Mouse (Mus musculus): ENCODE measurements around the gene Dmxl2. TPM values are rescaled to one million over a fixed set of nuclear protein-coding genes. Genes with fewer than 3 reads are reported as not detected.
A peak's percentile ranks its signal among the peaks of the same experiment; 100 is the strongest.

The Dmxl2 gene
- 100 to 1,000 TPM; 168 to 174 TPM for total RNA-seq (2021)

- peak; percentile 95 for DNase-seq
- intact Hi-C loops (cut with DNase I), result no loop called here
These were observed at the start of gene Dmxl2 for GRCm38 (mm10) chr9:54501453-54502110. Dmxl2 (minus strand) TSS chr9:54501626.

- DNase-seq, result no peak
- intact Hi-C loops (cut with DNase I), result no loop called here
These were observed 48.0 kb upstream of the Dmxl2 start for GRCm38 (mm10) chr9:54549433-54549832.

GRCm38 (mm10) chr9:54547536-54547935 is 46.1 kb upstream of the Dmxl2 start:
- DNase-seq, result peak; percentile 76
- intact Hi-C loops (cut with DNase I), result no loop called here

DNA sequence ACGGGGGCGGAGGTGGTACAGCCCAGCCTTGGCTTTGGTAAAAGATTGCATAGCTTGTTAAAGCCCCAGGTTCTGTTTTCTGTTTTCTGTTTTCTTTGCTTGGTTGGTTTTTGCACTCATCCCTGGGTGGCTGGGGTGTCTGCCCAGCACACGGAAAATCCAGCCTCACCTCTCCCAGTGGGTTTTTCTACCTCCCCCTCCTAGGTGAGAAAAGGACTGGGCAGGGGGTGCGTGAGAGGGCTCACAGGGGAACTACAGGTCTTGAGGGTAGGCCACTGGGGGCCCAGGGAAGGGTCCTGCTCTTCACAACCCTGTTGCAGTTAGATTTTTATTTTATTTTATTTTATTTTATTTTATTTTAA is 43.5 kb upstream of the Dmxl2 start:
- no peak for DNase-seq
- intact Hi-C loops (cut with DNase I), result no loop called here

GRCm38 (mm10) chr9:54544212-54544953 is 43.0 kb upstream of the Dmxl2 start:
- DNase-seq, result no peak
- intact Hi-C loops (cut with DNase I), result no loop called here

GRCm38 (mm10) chr9:54540801-54541200 is 39.4 kb upstream of the Dmxl2 start:
- DNase-seq, result no peak
- intact Hi-C loops (cut with DNase I), result no loop called here

GRCm38 (mm10) chr9:54538684-54539083 is 37.3 kb upstream of the Dmxl2 start, which contains the start of gene Sh2d7:
Sh2d7 (plus strand) TSS chr9:54538984.
- no peak for DNase-seq
- intact Hi-C loops (cut with DNase I), result no loop called here

DNA sequence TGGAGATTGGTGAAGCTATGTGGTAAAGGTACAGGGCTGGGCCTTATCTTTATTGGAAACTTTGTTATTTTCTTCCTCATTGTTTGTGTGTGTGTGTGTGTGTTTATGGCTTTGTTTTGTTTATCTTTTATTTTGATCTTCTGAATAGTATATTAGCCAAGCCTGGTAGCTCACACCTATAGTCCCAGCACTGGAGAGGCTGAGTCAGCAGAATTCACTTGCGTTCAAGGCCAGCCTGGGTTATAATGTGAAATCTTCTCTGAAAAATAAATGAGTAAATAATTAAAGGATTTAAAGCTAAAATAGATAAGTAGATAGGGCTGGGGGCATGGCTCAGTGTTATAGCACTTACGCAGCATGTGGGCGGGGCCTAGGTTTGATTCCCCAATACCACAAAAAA is 36.8 kb upstream of the Dmxl2 start:
- intact Hi-C loops (cut with DNase I), result no loop called here
- no peak for DNase-seq

GRCm38 (mm10) chr9:54537480-54537879 is 36.1 kb upstream of the Dmxl2 start:
- intact Hi-C loops (cut with DNase I), result no loop called here
- no peak for DNase-seq

- DNase-seq, result peak; percentile 40
- intact Hi-C loops (cut with DNase I), result no loop called here
These were observed 35.6 kb upstream of the Dmxl2 start for GRCm38 (mm10) chr9:54537030-54537429.

- intact Hi-C loops (cut with DNase I), result no loop called here
- DNase-seq, result peak; percentile 69
These were observed 34.8 kb upstream of the Dmxl2 start for GRCm38 (mm10) chr9:54536236-54536635.

- DNase-seq, result peak; percentile 96
- intact Hi-C loops (cut with DNase I), result no loop called here
These were observed 32.5 kb upstream of the Dmxl2 start for GRCm38 (mm10) chr9:54533975-54534374.

DNA sequence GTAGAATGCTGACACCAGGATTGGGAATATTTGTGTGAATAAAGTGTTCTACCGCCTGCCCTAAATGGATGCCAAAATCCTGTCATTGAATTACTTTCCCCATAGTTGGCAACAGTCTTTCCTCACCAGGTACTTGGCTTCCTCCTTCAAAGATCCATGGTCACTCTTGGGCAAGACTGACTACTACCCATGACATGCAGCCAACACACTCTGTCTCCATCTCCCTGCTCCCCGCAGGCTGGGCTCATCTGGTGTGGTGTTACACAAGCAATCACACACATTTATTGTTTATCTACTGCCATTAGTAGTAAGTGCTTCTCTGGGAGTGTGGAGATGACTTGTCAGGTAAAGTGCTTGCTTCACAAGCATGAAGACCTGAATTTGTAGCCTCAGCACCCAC is 31.5 kb upstream of the Dmxl2 start:
- DNase-seq, result peak; percentile 49
- intact Hi-C loops (cut with DNase I), result no loop called here

GRCm38 (mm10) chr9:54531421-54531820 is 30.0 kb upstream of the Dmxl2 start:
- DNase-seq, result no peak
- intact Hi-C loops (cut with DNase I), result no loop called here

DNA sequence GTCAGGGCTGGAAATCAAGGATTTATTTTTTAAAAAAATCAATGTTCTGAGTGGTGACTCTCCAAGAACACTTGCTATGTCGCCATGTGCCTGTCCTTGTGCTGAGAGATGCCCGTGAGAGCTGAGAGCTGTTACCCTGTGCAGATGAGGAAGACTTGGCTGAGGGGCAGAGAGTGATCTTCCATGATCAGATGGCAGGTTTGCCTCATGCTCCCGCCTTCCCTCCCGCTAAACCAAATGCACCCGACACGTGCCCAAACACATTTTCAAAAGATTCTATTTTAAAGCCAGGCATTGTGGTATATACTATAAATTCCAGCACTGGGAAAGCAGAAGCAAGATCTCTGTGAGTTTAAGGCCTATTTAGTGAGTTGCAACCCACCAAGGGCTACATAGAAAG is 29.4 kb upstream of the Dmxl2 start:
- intact Hi-C loops (cut with DNase I), result no loop called here
- no peak for DNase-seq

DNA sequence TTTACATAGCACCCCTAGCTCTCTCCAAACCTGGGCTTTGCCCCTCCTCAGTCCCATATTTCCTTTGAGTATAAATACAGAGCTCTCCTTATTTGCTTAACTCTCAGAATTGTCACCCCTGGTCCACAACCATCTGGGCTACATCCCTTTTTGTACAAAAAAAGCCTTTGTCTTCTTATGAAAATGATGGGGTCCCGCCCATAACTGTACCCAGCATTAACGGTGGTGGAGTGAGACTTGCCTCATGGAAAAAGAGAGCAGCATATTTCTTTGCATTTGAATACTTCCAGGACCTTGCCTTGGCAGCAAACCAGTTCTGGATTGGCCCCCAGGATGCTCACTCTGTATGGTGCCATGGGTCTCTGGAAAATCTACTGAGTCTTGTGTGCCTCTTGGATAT is 28.5 kb upstream of the Dmxl2 start:
- intact Hi-C loops (cut with DNase I), result no loop called here
- no peak for DNase-seq

DNA sequence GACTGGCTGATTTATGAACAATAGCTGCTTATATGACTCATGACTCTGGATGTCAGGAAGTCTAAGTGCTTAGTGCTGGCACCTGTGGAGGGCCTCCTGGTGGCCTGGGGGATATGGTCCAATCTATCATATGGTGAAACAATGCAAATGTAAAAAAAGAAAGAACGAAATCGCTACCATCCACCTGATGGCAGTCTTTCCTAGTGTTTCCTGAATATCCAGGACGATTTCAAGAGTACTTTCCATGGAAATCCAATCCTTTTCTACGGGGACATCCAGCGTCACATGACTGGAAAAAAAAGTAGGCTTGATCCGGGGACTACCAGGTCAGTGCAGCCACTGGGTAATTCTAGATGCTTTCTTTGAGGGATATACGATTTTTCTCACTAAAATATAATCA is 26.3 kb upstream of the Dmxl2 start:
- intact Hi-C loops (cut with DNase I), result no loop called here
- no peak for DNase-seq

DNA sequence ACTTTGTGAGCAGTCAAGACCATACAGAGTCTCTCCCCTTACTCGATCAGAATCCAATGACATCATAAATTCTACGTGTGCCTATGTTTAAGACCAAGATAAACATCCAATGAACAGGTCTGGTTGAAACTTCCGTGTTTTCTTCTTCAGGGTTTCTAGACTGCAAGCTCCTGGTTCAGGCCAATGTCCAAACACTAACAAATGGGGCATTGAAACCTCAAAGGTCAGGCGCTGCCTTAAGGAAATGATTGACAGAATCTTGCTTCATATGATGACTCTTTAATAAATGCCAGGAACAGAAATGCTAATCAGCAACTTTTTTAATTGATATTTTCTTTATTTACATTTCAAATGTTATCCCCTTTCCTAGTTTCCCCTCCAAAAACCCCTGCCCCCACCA is 18.9 kb upstream of the Dmxl2 start:
- no peak for DNase-seq
- intact Hi-C loops (cut with DNase I), result no loop called here

GRCm38 (mm10) chr9:54518921-54519320 is 17.5 kb upstream of the Dmxl2 start:
- DNase-seq, result no peak
- intact Hi-C loops (cut with DNase I), result no loop called here

DNA sequence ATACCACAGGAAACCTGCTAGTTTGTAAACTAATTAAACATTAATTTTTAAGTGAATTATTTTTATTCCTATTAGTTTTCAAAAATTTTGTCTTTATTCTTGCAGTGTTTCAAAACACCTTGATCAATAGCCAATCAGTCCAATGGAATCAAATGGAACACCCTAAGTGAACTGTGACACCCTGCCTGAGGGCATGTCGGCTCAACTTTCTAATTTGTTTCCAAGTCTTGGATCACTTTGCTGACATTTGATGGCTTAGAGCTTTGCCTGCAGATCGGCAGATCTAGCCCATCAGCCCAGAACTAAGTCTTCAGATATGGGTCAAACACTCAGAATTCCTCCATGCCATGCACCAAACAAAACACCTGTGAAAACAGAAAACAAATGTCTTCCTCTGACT is 14.6 kb upstream of the Dmxl2 start:
- no peak for DNase-seq
- intact Hi-C loops (cut with DNase I), result no loop called here

- no peak for DNase-seq
- intact Hi-C loops (cut with DNase I), result no loop called here
These were observed 1.4 kb upstream of the Dmxl2 start for GRCm38 (mm10) chr9:54502873-54503272.

GRCm38 (mm10) chr9:54502111-54502495 is 677 bp upstream of the Dmxl2 start:
- intact Hi-C loops (cut with DNase I), result no loop called here
- DNase-seq, result no peak
